Mouse (Mus musculus) brain, embryonic 14.5 days (tissue): ENCODE measurements at regions not wholly inside any gene's neighbourhood (a gene's known extent, or its start where the extent isn't known, plus 50 kb on each side); places are given as distances from the start of the nearest gene placed in this dataset.

Experiments used
- CTCF ChIP-seq: fragments of 200-500 bp; IDR thresholded peaks from 2 replicates; pipeline ENCODE4 v1.5.1; 2012; ENCODE audit warnings: inconsistent platforms, mild to moderate bottlenecking, moderate library complexity, borderline replicate concordance; ENCODE audit not compliant: insufficient read depth, insufficient read length; ENCODE audit errors: extremely low read depth
- POLR2A ChIP-seq: fragments of 200-500 bp; IDR thresholded peaks from 2 replicates; pipeline ENCODE4 v1.6.1; 2012; ENCODE audit warnings: mild to moderate bottlenecking, inconsistent platforms, borderline replicate concordance; ENCODE audit not compliant: poor library complexity, insufficient read depth, insufficient read length, severe bottlenecking; ENCODE audit errors: extremely low read depth

GRCm38 (mm10) chr10:111637084-111637735, 131.1 kb downstream of the Phlda1 start:
- no peak for TF ChIP-seq CTCF
- TF ChIP-seq POLR2A, result no peak
